13 mouse cellular contexts compared by ENCODE assay signal in genomic region chr2:102099261-102099660, GRCm38 (mm10).
"Had no signal": no experiment of that assay in that cellular context is flagged by ENCODE, and none has a peak within 500 bp of the region (broad histone marks: within the 10 kb centered on the region; RNA-seq: fewer than 3 reads in every experiment).

No protein-coding gene starts in this region.

- ATAC-seq: hindbrain, postnatal 0 days; inflammation-experienced regulatory T-cells, adult 6 months had no signal

- H3K27ac ChIP-seq: hindbrain, postnatal 0 days; kidney, postnatal 0 days; layer of hippocampus, adult 2 months; left cerebral cortex, adult 2 months; liver, embryonic 13.5 days; macrophage had no signal

- H3K27me3 ChIP-seq: liver, embryonic 13.5 days had no signal

- DNase-seq: kidney, adult 2 months; kidney, postnatal 25 days; layer of hippocampus, adult 9-11 months; liver, embryonic 13.5 days; midbrain, embryonic 14.5 days; thymus, postnatal 25 days had no signal

- H3K9me3 ChIP-seq: liver, embryonic 13.5 days had no signal

- H3K9ac ChIP-seq: liver, embryonic 13.5 days had no signal

- H3K36me3 ChIP-seq: liver, embryonic 13.5 days had no signal

- H3K4me3 ChIP-seq: layer of hippocampus, adult 2 months; left cerebral cortex, adult 2 months; liver, embryonic 13.5 days had no signal

- H3K4me2 ChIP-seq: liver, embryonic 13.5 days; midbrain, embryonic 11.5 days had no signal

- H3K4me1 ChIP-seq: liver, embryonic 13.5 days had no signal
